Mouse (Mus musculus) ovary, adult 18-20 months (tissue): ENCODE results near the gene Tha1.
A peak's percentile ranks its signal among the peaks of the same experiment; 100 is the strongest.

ENCODE experiments used
- DNase-seq: peaks from one replicate; pipeline ENCODE4 v3.0.0; 2022; ENCODE audit warnings: low spot score, mixed read lengths

The Tha1 gene

DNA sequence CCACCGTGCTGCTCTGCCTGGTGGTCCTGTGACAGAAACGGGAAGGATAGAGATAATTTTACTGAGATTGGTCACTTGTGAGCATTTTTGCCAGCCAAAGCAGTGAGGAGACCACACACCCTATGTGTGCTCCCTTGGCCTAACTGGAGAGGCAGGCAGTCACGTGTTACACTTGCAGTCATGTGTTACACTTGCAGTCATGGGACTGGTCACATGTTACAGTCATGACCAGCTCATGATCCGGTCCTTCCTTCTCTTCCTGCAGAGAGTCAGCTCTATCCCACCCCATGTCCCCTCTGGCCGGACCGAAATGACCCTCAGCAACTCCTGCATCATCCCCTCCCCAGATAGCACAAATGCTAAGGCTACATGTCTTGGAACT, 7.7 kb upstream of the Tha1 start:
- DNase-seq = no peak

DNA sequence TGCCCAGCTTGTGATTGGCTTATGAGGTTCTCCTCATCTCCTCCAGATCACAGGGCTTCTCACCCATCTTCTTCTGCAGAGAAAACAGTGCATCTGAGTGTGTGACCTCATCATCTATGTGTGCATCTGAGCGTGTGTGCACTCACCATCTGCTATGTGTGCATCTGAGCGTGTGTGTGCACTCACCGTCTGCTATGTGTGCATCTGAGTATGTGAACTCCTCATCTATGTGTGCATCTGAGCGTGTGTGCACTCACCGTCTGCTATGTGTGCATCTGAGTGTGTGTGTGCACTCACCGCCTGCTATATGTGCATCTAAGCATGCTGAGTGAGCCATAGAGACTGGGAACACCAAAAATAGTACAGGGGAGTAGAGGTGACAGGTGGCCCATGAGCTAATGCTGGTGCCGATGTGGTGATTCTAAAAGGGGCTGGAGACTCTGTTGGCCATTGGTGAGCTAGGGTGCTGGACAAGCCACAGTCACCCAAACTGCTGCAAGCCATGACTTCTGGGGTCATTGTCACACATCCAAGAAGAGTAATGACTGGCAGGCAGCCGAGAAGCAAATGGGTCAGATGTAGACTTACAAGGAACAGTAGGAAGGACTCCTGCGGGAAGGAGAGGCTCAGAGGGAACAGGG, 7.2 kb upstream of the Tha1 start:
- no peak for DNase-seq

DNA sequence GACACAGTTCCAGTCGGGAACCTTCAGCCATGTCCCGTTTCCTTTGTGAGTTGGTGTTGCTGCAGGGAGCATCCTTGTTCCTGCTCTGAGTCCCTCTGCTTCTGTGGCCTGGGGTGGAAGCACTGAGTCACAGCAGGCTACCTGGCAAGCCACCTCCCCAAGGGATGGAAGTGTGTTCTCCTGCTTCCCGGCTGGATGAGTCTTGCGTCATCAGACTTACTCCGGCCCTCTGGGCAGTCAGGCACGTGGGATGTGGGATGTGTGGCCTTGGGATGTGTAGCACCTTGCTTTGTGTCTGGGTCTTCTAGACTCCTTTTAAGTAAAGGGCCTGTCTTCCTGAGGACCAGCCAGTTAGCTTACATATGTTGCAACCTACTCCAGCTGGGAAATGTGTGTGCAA, 6.4 kb upstream of the Tha1 start:
- DNase-seq = no peak

DNA sequence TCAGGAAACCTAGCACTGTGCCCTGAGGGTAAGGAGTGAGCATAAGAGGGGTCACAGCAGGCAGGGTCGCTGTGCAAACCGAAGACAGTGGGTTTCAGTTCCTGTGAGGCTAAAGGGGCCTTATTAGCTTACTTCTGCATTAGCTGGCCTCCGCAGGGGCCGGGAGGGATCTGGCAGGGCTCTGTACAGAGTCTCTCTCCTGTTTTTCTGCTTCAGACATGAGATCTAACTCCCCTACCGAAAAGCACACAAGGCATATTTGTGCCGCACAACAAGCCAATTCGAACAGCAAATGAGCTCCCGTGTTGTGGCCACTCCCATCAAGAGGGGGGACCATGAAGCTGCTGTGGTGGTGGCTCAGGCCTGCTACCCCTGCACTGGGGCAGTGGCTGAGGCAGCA, 5.6 kb upstream of the Tha1 start:
- no peak for DNase-seq

DNA sequence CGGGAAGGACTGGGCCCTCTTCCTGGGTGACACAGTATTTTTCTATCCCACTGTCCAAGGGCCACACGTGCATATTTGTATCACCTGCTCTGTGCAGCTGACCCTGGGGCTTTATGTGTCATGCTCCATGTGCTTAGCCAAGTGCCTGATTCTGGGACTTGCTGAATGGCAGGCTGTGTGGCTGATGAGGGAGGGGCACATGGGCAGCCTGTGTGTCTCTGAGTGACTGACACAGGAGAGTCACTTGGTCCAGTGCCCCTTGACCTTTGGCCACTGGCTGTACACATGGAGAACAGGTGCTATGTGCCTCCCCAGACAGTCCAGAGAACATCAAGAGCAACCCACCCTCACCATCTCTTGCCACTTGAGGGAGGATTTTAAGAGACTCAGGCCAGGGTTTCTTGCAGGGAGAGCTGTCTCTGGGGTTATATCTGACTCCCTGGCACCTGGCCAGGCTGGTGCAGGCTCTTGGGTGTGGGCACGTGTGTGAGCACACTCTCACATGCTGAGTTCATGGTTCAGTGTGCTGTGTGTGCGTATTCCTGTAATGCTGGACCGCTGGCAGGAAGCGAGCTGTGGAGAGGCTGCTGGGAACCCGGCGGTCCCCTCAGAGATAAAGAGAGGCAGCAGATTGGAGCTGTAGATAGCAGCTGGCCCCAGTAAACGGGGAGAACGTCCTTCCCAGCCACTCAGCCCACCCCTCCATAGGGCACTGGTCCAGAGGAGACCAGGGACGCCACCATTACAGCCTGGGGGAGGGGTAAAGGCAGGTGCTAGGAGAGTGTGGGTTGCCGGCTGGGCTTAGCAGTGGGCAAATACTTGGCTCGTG, 4.8 kb upstream of the Tha1 start:
- DNase-seq = no peak

DNA sequence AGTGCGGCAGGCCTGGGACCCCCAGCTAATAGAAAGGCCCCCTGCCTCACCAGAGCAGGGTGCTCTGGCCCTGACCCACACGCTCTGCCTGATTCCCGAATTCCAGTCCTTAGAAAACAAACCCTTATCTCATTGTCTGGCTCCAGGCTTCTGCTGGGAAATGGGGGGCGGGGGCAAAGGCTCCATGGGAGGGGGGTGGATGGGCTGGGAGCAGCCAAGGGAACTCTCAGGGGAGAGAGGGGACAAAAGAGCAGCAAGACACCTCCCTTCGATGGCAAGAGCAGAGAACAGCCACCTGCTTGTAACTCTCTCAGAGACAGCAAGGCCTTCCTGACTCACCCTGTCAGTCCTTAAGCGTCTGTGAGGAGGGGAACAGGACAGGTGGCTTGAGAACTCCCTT, 2.4 kb upstream of the Tha1 start:
- DNase-seq = no peak

DNA sequence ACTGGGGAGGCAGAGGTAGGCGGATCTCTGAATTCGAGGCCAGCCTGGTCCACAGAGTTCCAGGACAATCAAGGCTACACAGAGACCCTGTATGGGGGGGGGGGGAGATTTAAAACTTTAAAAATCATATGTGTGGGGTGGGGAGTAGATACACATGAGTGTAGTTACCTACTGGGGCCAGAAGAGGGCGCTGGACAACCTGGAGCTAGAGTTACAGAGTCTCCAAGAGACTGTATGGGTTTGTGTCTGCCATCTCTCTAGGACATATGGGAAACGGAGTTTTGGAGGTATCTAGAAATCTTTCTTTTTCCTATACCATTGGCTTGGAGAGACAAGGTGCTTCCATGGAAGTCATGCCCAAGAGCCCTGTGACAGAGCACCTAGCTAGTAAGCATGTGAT, 1.1 kb upstream of the Tha1 start:
- no peak for DNase-seq

DNA sequence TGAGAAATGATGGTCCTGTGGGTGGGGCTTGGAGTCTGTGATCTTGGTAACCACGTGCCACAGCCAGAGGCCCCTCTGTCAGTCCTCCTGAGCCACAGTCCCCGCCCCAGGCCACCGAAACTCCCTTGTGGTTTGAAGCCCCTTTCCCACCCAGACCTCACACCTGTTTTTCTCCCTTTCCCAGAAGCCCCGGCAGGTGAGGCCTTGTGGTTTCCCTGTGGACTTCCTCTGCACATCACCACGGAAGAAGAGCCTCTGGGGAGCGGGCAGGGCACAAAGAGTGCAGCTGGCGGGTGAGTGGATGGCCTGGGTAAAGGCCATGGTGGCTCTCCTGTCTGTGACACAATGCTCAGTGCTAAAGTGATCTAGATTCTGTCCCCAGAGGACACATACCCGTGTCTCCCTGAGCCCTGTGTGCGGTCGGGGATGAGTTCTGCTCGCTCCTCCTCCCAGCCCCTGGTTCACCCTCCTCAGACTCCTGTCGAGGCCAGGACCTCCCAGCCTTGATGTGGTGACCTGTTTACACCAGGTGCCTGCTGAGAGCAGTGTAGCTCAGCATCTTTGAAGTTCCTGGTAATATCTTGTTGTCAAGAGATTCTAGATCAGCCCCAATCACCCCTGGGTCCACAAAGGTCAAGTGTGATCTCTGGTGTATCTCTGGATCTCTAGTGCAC, 1.2 kb downstream of the Tha1 start:
- DNase-seq = no peak

DNA sequence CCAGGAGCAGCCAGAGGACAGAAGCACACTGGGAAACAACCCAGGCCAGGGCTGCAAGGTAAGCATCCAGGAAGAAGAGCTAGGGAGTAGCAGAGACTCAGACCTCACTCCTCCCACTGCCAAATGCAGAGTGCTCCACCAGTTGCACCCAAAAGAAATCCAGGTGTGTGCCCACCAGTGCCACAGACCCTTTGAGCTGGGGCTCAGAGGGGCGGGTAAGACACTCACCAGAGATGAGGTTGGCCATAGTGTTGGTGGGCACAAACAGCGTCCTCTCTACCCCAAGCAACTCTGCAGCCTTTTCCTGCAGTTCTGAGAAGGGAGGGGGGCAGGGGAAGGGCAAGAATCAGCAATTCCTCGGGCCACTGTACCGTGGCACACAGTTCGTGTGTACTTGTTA, 1.9 kb downstream of the Tha1 start:
- DNase-seq = no peak

DNA sequence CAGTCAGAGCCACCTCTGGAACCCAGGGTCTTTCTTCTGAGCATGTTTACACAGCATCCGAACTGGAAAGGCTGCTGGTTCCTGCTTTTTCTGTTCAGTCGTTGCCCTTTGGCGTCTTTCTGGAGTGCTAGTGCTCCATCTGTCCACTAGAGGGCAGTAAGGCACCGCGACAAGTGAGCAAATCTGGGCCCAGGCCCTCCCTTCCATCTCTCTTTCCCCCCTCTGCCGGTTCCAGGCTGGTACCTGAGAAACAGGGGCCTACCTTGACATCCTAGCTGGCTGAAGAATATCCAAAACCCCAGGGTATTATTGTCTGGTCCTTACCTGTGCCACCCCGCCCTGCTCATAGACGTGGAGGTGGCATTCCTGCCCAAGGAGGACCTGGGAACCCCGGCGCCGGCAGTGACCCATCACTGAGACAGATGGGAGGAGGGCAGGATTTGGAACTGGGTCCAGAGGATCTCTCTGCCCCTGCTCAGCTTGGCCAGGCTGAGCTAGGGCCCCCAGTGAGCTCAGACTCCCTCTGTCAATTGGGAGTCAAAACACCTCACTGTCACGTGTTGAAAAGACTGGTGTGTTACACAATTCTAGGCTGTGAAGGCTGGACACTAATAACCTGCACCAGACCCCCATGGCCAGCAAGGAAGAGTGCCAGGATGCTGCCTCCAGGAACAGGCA, 2.5 kb downstream of the Tha1 start:
- no peak for DNase-seq

DNA sequence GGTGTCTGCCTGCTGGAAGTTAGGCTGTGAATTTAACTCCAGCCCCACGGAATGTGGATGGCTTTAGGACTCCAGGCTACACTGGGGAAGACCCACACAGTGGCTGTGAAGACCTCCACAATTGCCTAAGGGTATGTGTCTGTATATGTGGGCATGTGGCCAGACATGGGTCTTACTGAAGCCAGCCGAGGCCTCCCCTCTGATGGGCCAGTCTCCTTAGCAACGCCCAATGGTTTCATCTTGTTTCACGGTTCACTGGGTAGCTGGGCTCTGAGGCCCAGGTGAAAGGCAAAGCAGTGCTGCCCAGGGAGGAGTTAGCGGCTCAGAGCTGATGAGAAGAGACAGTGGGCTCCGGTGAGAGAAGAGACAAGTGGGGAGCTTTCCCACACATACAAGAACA, 7.3 kb downstream of the Tha1 start:
- DNase-seq = no peak

DNA sequence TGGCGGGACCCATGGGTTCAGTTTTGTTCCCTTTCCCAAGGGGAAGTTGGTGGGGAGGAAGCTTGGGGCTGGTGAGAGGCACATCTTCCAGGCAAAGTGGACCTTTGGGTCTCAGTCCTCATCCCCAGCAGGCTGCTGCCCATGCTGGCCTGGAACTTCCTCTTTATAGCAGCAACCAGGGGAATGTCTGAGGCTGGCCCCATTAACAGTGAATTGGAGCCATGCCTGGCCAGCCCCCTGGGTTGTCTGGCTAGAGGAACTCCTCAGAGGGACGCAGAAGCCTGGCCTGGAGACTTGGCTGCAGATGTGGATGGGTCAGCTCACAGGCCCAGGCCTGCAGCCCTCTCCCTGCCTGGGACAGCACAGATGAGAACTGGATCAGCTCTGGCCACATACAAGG, 8.5 kb downstream of the Tha1 start:
- DNase-seq = no peak

DNA sequence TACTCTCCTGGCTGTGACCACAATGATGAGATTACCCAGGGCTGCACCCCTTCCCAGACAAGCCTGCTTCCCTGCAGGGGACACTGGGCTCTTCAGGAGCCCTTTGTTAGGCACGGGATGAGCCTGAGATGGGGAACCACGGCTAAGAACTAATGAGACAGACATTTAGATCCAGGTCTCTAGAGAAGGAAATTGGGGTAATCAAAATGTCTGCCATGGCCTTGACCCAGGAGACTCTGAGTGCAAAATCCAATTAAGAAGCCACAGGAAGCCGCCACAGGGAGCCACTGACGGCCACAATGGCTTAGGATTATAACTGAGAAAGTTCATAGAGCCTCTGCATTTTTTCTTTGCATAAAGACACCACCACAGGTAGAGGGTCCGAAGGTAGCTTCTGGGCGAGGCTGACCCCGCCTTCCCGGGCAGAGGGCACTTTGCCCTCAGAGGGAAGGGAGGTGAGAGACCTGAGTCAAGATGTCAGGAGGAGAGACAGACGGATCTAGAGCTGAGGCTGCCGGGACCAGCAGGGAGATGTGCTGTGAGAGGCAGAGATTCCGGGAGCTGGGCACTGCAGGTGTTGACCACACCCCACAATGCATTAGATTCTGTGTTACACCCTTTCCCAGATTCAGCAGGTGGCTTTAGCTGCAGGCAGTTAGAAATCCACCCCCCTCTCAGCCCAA, 10.0 kb downstream of the Tha1 start:
- no peak for DNase-seq

DNA sequence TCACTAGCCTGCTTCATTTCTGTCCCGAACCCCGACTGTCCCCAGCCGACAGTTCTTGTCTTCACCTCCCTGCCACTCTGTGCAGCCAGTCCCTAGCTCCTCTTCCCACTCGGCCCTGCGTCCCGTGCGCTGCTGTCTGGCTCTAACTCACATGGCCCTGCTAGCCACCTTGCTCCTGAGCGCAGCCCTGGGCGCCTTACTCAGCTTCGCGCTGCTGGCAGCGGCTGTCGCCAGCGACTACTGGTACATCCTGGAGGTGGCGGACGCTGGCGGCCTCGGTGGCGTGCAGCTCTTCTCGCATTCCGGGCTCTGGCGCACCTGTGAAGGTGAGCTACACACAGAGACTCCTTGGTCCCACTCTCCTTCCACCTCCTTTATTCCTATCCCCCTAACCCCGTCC, 12.7 kb downstream of the Tha1 start, which contains the start of gene Tmem235:
Gene Tmem235 (plus strand): TSS at position 152 of the 400 bp plus-strand sequence.
- no peak for DNase-seq

DNA sequence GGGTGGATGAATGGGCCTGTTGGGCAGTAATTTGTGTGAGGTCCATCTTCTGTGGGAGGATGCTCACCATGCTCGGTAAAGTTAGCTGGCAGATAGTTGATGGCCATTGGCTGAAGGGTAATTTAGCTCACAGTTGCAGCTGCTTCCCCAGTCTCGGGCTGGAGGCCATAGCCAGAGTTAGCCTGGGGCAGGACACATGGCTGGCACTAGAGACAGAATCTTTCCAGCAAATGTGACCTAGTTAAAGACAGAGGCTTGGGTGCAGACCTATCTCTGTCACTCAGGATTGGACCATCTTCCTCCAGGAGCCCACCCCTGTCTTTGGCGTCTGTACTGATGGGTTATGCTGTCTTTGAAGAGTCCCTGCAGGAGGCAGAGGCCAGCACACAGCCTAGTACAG, 14.9 kb downstream of the Tha1 start:
- DNase-seq = no peak

DNA sequence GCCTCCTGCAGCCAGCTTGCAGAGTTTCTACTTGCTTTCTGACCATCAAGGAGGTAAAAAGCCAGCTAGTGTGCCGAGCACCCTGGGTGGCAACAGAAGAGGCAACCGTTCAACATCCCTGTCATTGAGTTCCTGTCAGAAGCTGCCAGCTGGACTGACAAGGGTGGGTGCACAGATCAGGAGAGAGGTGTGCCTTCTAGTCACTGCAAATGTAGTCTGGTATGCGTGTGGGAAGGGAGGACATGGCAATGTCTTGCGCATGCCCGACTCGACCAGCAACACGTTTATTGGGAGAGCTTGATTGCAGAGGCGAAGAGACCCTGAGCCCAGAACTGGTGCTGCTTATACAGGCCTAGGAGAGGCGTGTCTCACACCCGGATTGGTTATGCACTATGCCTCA, 15.8 kb downstream of the Tha1 start:
- no peak for DNase-seq

DNA sequence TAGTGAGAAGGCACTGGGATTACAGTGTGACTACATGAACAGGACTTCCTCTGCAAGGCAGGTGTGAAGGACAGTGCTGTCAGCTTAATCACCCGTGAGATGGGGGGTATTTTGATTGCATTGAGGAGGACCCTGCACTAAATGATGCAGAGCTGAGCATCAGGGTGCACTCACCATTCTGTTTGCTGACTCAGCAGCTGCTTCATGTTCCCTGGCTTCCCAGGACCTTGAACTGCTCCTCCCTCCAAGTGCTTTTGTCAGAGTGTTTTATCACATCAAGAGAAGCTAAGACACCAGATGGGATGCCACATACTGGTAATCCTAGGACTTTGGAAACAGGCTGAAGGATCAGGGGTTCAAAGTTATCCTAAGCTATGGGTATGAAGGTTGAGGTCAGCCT, 17.3 kb downstream of the Tha1 start:
- no peak for DNase-seq

DNA sequence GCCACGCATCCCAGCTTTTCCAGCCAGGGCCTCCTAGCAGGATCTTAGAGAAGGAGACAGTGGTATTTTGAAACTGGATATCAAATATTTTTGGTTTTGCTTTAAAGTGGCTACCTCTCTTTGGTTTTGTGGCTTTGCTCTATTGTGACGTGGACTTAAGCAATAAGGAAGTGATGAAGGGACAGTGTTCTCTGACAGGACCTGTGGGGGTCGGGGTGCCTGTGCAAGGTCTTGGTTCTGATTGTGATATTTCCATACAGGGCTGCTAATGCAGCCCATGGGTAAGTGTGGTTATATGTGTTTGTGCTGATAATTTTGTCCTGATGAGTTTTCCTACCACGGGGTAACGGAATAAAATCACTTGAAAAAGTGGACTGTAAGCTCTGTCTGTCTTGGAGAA, 17.9 kb downstream of the Tha1 start:
- no peak for DNase-seq

DNA sequence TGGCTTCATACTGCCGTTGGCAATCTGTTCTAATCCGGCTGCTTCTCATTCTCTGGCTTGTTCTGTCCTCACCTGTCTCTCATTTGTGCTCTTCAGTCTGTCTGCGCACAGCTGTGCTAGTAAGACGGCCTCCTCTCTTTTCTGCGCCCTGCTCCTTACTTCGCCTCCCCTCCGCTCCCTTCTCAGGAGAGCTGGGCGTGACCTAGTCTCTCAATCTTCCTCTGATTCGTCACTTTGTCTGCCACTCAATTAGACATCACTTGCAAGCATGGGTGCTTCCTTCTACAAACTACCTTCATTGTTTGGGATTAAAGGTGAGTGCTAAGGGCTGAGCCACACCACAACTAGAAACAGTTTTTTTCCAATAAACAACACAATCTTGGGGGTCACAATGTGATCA, 19.0 kb downstream of the Tha1 start:
- no peak for DNase-seq

DNA sequence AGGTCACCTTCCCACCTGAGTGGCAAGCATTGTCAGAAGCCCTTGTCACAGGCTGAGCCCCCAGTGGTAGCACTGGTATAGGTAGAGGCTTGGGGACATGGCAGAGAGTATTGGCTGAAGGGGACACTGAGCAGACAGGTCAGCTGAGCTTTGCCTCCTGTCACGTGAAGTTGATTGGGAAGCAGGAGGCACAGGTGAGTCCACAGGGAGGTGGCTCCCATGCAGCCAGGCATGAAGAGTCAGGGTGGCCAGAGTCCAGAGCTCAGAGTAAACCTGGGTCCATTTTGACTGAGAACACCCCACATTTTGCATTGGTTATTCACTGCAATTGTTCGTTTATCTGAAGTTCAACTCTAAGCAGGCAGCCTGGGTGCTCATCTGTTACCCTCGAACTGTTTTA, 20.4 kb downstream of the Tha1 start:
- no peak for DNase-seq

DNA sequence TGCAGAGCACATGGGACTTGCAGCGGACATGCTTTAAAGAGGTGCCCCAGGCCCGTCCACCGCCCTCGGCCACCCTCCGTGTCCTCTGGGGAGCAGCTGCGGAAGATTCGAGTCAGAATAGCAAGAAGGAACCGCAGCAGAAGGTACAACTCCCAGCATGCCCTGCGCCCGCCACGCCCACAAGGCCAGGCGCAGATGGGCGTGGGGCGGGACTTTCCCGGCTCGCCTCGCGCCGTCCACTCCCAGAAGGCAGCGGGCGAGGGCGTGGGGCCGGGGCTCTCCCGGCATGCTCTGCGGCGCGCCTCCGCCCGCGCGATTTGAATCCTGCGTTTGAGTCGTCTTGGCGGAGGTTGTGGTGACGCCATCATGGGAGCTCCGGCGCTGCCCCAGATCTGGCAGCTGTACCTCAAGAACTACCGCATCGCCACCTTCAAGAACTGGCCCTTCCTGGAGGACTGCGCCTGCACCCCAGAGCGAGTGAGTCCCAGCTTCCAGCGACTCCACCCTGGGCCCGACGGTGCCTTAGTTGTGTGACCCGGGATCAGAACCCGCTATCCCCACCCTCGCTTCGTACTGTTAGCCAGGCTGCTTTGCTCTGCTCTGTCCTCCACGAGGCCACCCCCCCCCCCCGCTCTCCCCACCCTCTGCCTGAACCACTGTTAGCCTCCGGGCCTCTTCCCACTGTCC, 24.2 kb downstream of the Tha1 start, which contains the start of gene Birc5:
Gene Birc5 (plus strand): TSS at position 267 of the 687 bp plus-strand sequence.
- peak; percentile 92 for DNase-seq
